Comparison of ENCODE assay signal across 16 mouse cellular contexts in genomic region chr8:127543676-127544075, GRCm38 (mm10).
DNase-seq lines count a peak whose midpoint lies in the region; ATAC-seq lines count a peak whose summit lies in the region.
"Had no signal": no experiment of that assay in that cellular context is flagged by ENCODE, and none has a peak within 500 bp of the region (broad histone marks: within the 10 kb centered on the region; RNA-seq: fewer than 3 reads in every experiment).

No protein-coding gene starts in this region.

- no peaks in the 10 kb centered on the region for H3K27me3 ChIP-seq in hindbrain, embryonic 13.5 days
- H3K27me3 ChIP-seq in hindbrain, embryonic 16.5 days (replicated peaks; ENCODE audit: control insufficient read depth, insufficient read depth, low read length), result no peaks in the 10 kb centered on the region
- no peaks in the 10 kb centered on the region for H3K27me3 ChIP-seq in midbrain, embryonic 14.5 days (ENCODE audit: control insufficient read depth, insufficient read depth, low read length)
- no peaks in the 10 kb centered on the region for H3K27me3 ChIP-seq in midbrain, embryonic 15.5 days (replicated peaks)
- no peaks in the 10 kb centered on the region for H3K27me3 ChIP-seq in heart, embryonic 12.5 days (replicated peaks)
- H3K27me3 ChIP-seq: neural tube, embryonic 12.5 days had no signal

- H3K4me1 ChIP-seq in hindbrain, embryonic 13.5 days (replicated peaks), result peaks cover 14% of the 10 kb centered on the region
- peaks cover 5% of the 10 kb centered on the region; the same call in 1 of the 2 replicates for H3K4me1 ChIP-seq in hindbrain, embryonic 16.5 days (ENCODE audit: control insufficient read depth, insufficient read depth, low read depth, low read length)
- H3K4me1 ChIP-seq in midbrain, embryonic 14.5 days (ENCODE audit: control insufficient read depth, insufficient read depth, low read length), result no peaks in the 10 kb centered on the region
- no peaks in the 10 kb centered on the region for H3K4me1 ChIP-seq in midbrain, embryonic 15.5 days
- H3K4me1 ChIP-seq in heart, embryonic 12.5 days (replicated peaks), result peaks cover 20% of the 10 kb centered on the region

- no peak overlapping the region for H3K9ac ChIP-seq in hindbrain, embryonic 13.5 days
- no peak overlapping the region for H3K9ac ChIP-seq in hindbrain, embryonic 16.5 days (ENCODE audit: low read depth, low read length)
- H3K9ac ChIP-seq in midbrain, embryonic 14.5 days (replicated peaks; ENCODE audit: low read length), result no peak overlapping the region
- H3K9ac ChIP-seq in midbrain, embryonic 15.5 days, result no peak overlapping the region
- H3K9ac ChIP-seq in heart, embryonic 12.5 days, result no peak overlapping the region
- H3K9ac ChIP-seq: neural tube, embryonic 12.5 days had no signal

- H3K9me3 ChIP-seq in hindbrain, embryonic 13.5 days, result no peaks in the 10 kb centered on the region
- H3K9me3 ChIP-seq in hindbrain, embryonic 16.5 days (ENCODE audit: control insufficient read depth, low read length), result no peaks in the 10 kb centered on the region
- no peaks in the 10 kb centered on the region for H3K9me3 ChIP-seq in midbrain, embryonic 14.5 days (ENCODE audit: control insufficient read depth, low read length)
- H3K9me3 ChIP-seq in midbrain, embryonic 15.5 days, result no peaks in the 10 kb centered on the region
- no peaks in the 10 kb centered on the region for H3K9me3 ChIP-seq in heart, embryonic 12.5 days (replicated peaks)
- H3K9me3 ChIP-seq: neural tube, embryonic 12.5 days had no signal

- H3K4me3 ChIP-seq in hindbrain, embryonic 13.5 days, result no peak overlapping the region
- H3K4me3 ChIP-seq in hindbrain, embryonic 16.5 days (ENCODE audit: low read length), result no peak overlapping the region
- no peak overlapping the region for H3K4me3 ChIP-seq in midbrain, embryonic 14.5 days (replicated peaks; ENCODE audit: low read depth, low read length)
- no peak overlapping the region for H3K4me3 ChIP-seq in midbrain, embryonic 15.5 days
- no peak overlapping the region for H3K4me3 ChIP-seq in heart, embryonic 12.5 days
- H3K4me3 ChIP-seq: neural tube, embryonic 12.5 days had no signal

- ATAC-seq in hindbrain, embryonic 13.5 days (ENCODE audit: low FRiP score), result no peak
- ATAC-seq in hindbrain, embryonic 16.5 days, result no peak
- ATAC-seq in midbrain, embryonic 14.5 days (ENCODE audit: low FRiP score, low TSS enrichment), result no peak
- ATAC-seq in midbrain, embryonic 15.5 days (replicated peaks), result no peak
- peak; percentile 64; the same call in 1 of the 2 replicates for ATAC-seq in heart, embryonic 12.5 days (ENCODE audit: insufficient number of reproducible peaks, low FRiP score)
- ATAC-seq: activated CD4-positive, CD25-positive, alpha-beta regulatory T cell, adult 4 months; CD4-positive, CD25-positive, alpha-beta regulatory T cell, adult 4 months; inflammation-experienced regulatory T-cells, adult 6 months had no signal

- WGBS in hindbrain, embryonic 13.5 days, result 63% methylated on average over 7 of the region's 7 CpGs
- 54% methylated on average over 7 of the region's 7 CpGs for WGBS in hindbrain, embryonic 16.5 days
- 74% methylated on average over 7 of the region's 7 CpGs for WGBS in midbrain, embryonic 14.5 days
- 61% methylated on average over 7 of the region's 7 CpGs for WGBS in midbrain, embryonic 15.5 days
- WGBS in heart, embryonic 12.5 days, result 55% methylated on average over 7 of the region's 7 CpGs

- no peak overlapping the region for H3K4me2 ChIP-seq in hindbrain, embryonic 13.5 days
- H3K4me2 ChIP-seq in hindbrain, embryonic 16.5 days (ENCODE audit: low read length), result no peak overlapping the region
- H3K4me2 ChIP-seq in midbrain, embryonic 14.5 days (ENCODE audit: low read length), result no peak overlapping the region
- H3K4me2 ChIP-seq in midbrain, embryonic 15.5 days, result no peak overlapping the region
- no peak overlapping the region for H3K4me2 ChIP-seq in heart, embryonic 12.5 days
- H3K4me2 ChIP-seq: liver, embryonic 11.5 days; neural tube, embryonic 12.5 days had no signal

- H3K36me3 ChIP-seq in hindbrain, embryonic 13.5 days, result no peaks in the 10 kb centered on the region
- no peaks in the 10 kb centered on the region for H3K36me3 ChIP-seq in hindbrain, embryonic 16.5 days (ENCODE audit: control insufficient read depth, insufficient read depth, low read length)
- no peaks in the 10 kb centered on the region for H3K36me3 ChIP-seq in midbrain, embryonic 14.5 days (ENCODE audit: control insufficient read depth, insufficient read depth, low read length)
- no peaks in the 10 kb centered on the region for H3K36me3 ChIP-seq in midbrain, embryonic 15.5 days (replicated peaks)
- no peaks in the 10 kb centered on the region; the same call in 1 of the 2 replicates for H3K36me3 ChIP-seq in heart, embryonic 12.5 days
- H3K36me3 ChIP-seq: neural tube, embryonic 12.5 days had no signal

- peak overlapping the region; percentile 30; the same call in 1 of the 2 replicates for H3K27ac ChIP-seq in hindbrain, embryonic 13.5 days
- H3K27ac ChIP-seq in hindbrain, embryonic 16.5 days (ENCODE audit: low read depth, low read length), result no peak overlapping the region
- H3K27ac ChIP-seq in midbrain, embryonic 14.5 days (replicated peaks; ENCODE audit: low read depth, low read length), result 0 out of 2 replicates have a peak overlapping the region, but pooled peaks have one; percentile 20
- no peak overlapping the region for H3K27ac ChIP-seq in midbrain, embryonic 15.5 days
- 0 out of 2 replicates have a peak overlapping the region, but pooled peaks have one; percentile 38 for H3K27ac ChIP-seq in heart, embryonic 12.5 days (ENCODE audit: poor library complexity, severe bottlenecking)
- H3K27ac ChIP-seq: neural tube, embryonic 12.5 days had no signal

- DNase-seq in midbrain, embryonic 14.5 days, result no peak
- peak; percentile 47 for DNase-seq in heart, postnatal 4 days
- DNase-seq in layer of hippocampus, adult 9-10 months (ENCODE audit: low spot score), result no peak
- no peak for DNase-seq in right cerebral cortex, postnatal 10 days (ENCODE audit: low spot score in 2 of 2)
- DNase-seq: cerebellum, adult 18-20 months; kidney, postnatal 36 days; retina, postnatal 1 day had no signal

Comparison
In these comparisons a context has a peak if more than half of its experiments do, and no peak if none do; other contexts are left out.
1. H3K27ac ChIP-seq: peak in hindbrain, embryonic 13.5 days (single experiment), midbrain, embryonic 14.5 days (single experiment) and heart, embryonic 12.5 days (single experiment); none in hindbrain, embryonic 16.5 days (single experiment) and midbrain, embryonic 15.5 days (single experiment).